ENCODE assay signal across 8 mouse cellular contexts in genomic region chr10:20169927-20170604, GRCm38 (mm10). TPM values are rescaled to one million over a fixed set of nuclear protein-coding genes. Genes with fewer than 3 reads are reported as not detected.
DNase-seq lines count a peak whose midpoint lies in the region; ATAC-seq lines count a peak whose summit lies in the region.

No protein-coding gene starts in this region.

- H3K36me3 ChIP-seq in heart, embryonic 13.5 days: no peaks in the 10 kb centered on the region
- H3K36me3 ChIP-seq in hindbrain, embryonic 12.5 days: no peaks in the 10 kb centered on the region
- H3K36me3 ChIP-seq in midbrain, embryonic 11.5 days (ENCODE audit: control insufficient read depth, insufficient read depth, low read length): no peaks in the 10 kb centered on the region

- no peak for DNase-seq in heart, postnatal 14 days
- DNase-seq in MN1 (ENCODE audit: low spot score): peak; percentile 60
- no peak for DNase-seq in midbrain, embryonic 11.5 days (ENCODE audit: low spot score, missing footprints)
- DNase-seq in left cerebral cortex, adult 11 months (ENCODE audit: low spot score): no peak
- no peak for DNase-seq in layer of hippocampus, adult 18-20 months (ENCODE audit: low spot score in 2 of 2)
- DNase-seq in layer of hippocampus, adult 9-11 months: no peak

- peak overlapping the region; percentile 41 for H3K4me3 ChIP-seq in heart, embryonic 13.5 days
- H3K4me3 ChIP-seq in hindbrain, embryonic 12.5 days: peak overlapping the region; percentile 27
- H3K4me3 ChIP-seq in midbrain, embryonic 11.5 days (ENCODE audit: low read depth, low read length): peak overlapping the region; percentile 1; the same call in 1 of the 2 replicates

- WGBS in heart, embryonic 13.5 days: 24% methylated on average over 19 of the region's 19 CpGs
- 19% methylated on average over 19 of the region's 19 CpGs for WGBS in hindbrain, embryonic 12.5 days
- 25% methylated on average over 19 of the region's 19 CpGs for WGBS in midbrain, embryonic 11.5 days

- 0 out of 2 replicates have a peak, but pooled peaks cover 2% of the 10 kb centered on the region for H3K27me3 ChIP-seq in heart, embryonic 13.5 days (replicated peaks)
- no peaks in the 10 kb centered on the region; the same call in none of the 2 replicates for H3K27me3 ChIP-seq in hindbrain, embryonic 12.5 days
- H3K27me3 ChIP-seq in midbrain, embryonic 11.5 days (ENCODE audit: control insufficient read depth, insufficient read depth, low read length): 0 out of 2 replicates have a peak, but pooled peaks cover 2% of the 10 kb centered on the region

- peak overlapping the region; percentile 69 for H3K4me2 ChIP-seq in heart, embryonic 13.5 days
- H3K4me2 ChIP-seq in hindbrain, embryonic 12.5 days (replicated peaks): peak overlapping the region; percentile 64
- peak overlapping the region; percentile 40 for H3K4me2 ChIP-seq in midbrain, embryonic 11.5 days

- ATAC-seq in heart, embryonic 13.5 days (ENCODE audit: extremely low read depth, insufficient number of reproducible peaks, low FRiP score, low TSS enrichment): no peak
- peak; percentile 39; the same call in 1 of the 2 replicates for ATAC-seq in hindbrain, embryonic 12.5 days (ENCODE audit: low FRiP score)
- ATAC-seq in midbrain, embryonic 11.5 days (ENCODE audit: low FRiP score): 0 out of 2 replicates have a peak, but pooled peaks have one; percentile 6

- peaks cover 22% of the 10 kb centered on the region for H3K4me1 ChIP-seq in heart, embryonic 13.5 days
- peaks cover 21% of the 10 kb centered on the region for H3K4me1 ChIP-seq in hindbrain, embryonic 12.5 days
- peaks cover 15% of the 10 kb centered on the region for H3K4me1 ChIP-seq in midbrain, embryonic 11.5 days (ENCODE audit: control insufficient read depth, insufficient read depth, low read length)

- no peak overlapping the region for H3K27ac ChIP-seq in heart, embryonic 13.5 days (replicated peaks)
- H3K27ac ChIP-seq in hindbrain, embryonic 12.5 days: peak overlapping the region; percentile 55; the same call in 1 of the 2 replicates
- no peak overlapping the region for H3K27ac ChIP-seq in midbrain, embryonic 11.5 days (ENCODE audit: low read depth, low read length)

- no peaks in the 10 kb centered on the region for H3K9me3 ChIP-seq in heart, embryonic 13.5 days
- H3K9me3 ChIP-seq in hindbrain, embryonic 12.5 days (replicated peaks): 0 out of 2 replicates have a peak, but pooled peaks cover 3% of the 10 kb centered on the region
- H3K9me3 ChIP-seq in midbrain, embryonic 11.5 days (ENCODE audit: control insufficient read depth, low read length): no peaks in the 10 kb centered on the region

- peak overlapping the region; percentile 67 for H3K9ac ChIP-seq in heart, embryonic 13.5 days
- H3K9ac ChIP-seq in hindbrain, embryonic 12.5 days: peak overlapping the region; percentile 40; the same call in 1 of the 2 replicates
- H3K9ac ChIP-seq in midbrain, embryonic 11.5 days (ENCODE audit: low read length): peak overlapping the region; percentile 10; the same call in 1 of the 2 replicates

- intact Hi-C loops in heart, postnatal 14 days (cut with DNase I): no loop called here

RNA-seq across cellular contexts. Expression of gene Map7, which starts 21.8 kb away (rescaled TPM):
- polyA plus RNA-seq in heart, embryonic 13.5 days (2015; fragmentation: Nextera tagmentation; extraction: Ambion mirVana): 5.9 and 6.6 TPM in 2 replicates
- total RNA-seq in heart, postnatal 14 days (2021): 10 to 100 TPM; 17.4 to 20.9 TPM
- 10.5 and 12.3 TPM in 2 replicates for polyA plus RNA-seq in hindbrain, embryonic 12.5 days (2016; fragmentation: Nextera tagmentation; extraction: Ambion mirVana)
- polyA plus RNA-seq in midbrain, embryonic 11.5 days (2014; fragmentation: Nextera tagmentation; extraction: Ambion mirVana): 5.6 and 6.3 TPM in 2 replicates
- total RNA-seq in layer of hippocampus, adult 18-20 months (2021): 100 to 1,000 TPM; 117 to 134 TPM

Comparison
In these comparisons a context has a peak if more than half of its experiments do, and no peak if none do; other contexts are left out.
1. H3K9ac ChIP-seq: peak in every context shown above with its lines; median percentile 67 in heart, embryonic 13.5 days; 40 in hindbrain, embryonic 12.5 days; 10 in midbrain, embryonic 11.5 days.